Mouse (Mus musculus) embryonic fibroblast, embryonic 13.5 days (primary cell): ENCODE results near the gene Lsm11. TPM values are rescaled to one million over a fixed set of nuclear protein-coding genes. Genes with fewer than 3 reads are reported as not detected.

Source experiments
- H3K27ac ChIP-seq: 2 replicates; pipeline ENCODE4 v1.5.1; 2012; ENCODE audit warnings: low read length, control low read depth, inconsistent platforms; ENCODE audit not compliant: insufficient read depth
- H3K4me1 ChIP-seq: 2 replicates; pipeline ENCODE4 v1.6.1; 2011; ENCODE audit warnings: low read length; ENCODE audit not compliant: control insufficient read depth, insufficient read depth
- H3K4me3 ChIP-seq: 2 replicates; pipeline ENCODE4 v1.5.1; 2011; ENCODE audit warnings: mild to moderate bottlenecking, control low read depth, low read length; ENCODE audit not compliant: insufficient read depth
- CTCF ChIP-seq: IDR thresholded peaks from 2 replicates; pipeline ENCODE4 v1.5.1; 2011; ENCODE audit warnings: mild to moderate bottlenecking, control low read depth, low read length, moderate library complexity, borderline replicate concordance; ENCODE audit not compliant: insufficient read depth
- POLR2A ChIP-seq: IDR thresholded peaks from 2 replicates; pipeline ENCODE4 v1.6.1; 2011; ENCODE audit warnings: low read depth, mild to moderate bottlenecking, control low read depth, low read length, moderate library complexity
- polyA plus RNA-seq: library from polyadenylated mRNA; stranded (reverse); fragments of >200 nt; gene quantifications from 2 replicates; pipeline ENCODE4 v1.2.4, GENCODE M21; 2011; ENCODE audit warnings: low read depth; ENCODE audit not compliant: missing spikeins, insufficient read length

Gene Lsm11
- polyA plus RNA-seq, 1 experiment = 7.9 TPM

DNA sequence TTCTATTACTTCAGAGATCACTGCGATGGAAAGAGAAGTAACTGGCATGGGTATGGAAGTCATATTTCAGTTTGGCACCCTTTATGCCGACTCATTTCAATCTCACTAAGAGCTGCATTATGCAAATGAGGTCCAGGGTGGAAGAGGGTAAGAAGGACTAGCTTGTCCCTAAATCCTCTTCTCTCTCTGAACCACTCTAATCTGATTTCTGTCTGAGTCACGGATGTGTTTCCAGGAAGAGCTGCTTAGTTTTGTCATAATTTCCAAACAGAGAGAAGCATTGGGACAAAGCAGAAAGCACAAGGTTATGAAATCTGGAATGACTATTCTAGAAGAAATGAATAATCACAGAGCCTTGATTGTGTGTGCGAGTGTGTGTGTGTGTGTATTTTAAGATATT is 22.2 kb upstream of the Lsm11 start:
- Histone ChIP-seq H3K27ac (peak overlapping the region; percentile 80), H3K4me1 (no peaks in the 10 kb centered on the region), H3K4me3 (no peak overlapping the region)
- TF ChIP-seq POLR2A = no peak
- TF ChIP-seq CTCF = no peak

GRCm38 (mm10) chr11:45960003-45960402 is 15.3 kb upstream of the Lsm11 start:
- Histone ChIP-seq H3K4me3 (no peak overlapping the region), H3K4me1 (no peaks in the 10 kb centered on the region), H3K27ac (no peak overlapping the region)
- TF ChIP-seq POLR2A (no peak), CTCF (no peak)

DNA sequence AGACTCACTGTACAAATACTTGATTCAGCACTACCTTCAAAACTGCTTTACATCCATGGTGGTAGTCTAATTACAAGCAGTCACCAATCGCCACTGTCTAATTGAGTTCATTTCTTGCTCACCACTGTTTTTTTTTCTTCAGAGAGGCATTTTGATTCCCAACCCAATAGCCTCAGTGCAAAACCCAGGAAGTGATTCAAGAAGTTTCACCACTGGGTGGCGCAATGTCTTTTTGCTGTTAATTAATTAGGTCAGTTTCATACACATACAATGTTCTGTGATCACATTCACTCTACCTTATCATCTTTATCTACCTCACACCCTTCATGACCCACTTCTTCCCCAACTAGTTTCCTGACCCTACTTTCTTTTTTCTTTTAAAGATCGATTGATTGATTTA is 14.9 kb upstream of the Lsm11 start:
- no peak for TF ChIP-seq CTCF
- no peak for TF ChIP-seq POLR2A
- H3K4me3 ChIP-seq = no peak overlapping the region
- H3K4me1 ChIP-seq = no peaks in the 10 kb centered on the region
- no peak overlapping the region for H3K27ac ChIP-seq

GRCm38 (mm10) chr11:45955127-45955627 is 10.4 kb upstream of the Lsm11 start, which contains the start of gene Thg1l:
Gene Thg1l, minus strand, starts transcription at chr11:45955494.
- no peaks in the 10 kb centered on the region for H3K4me1 ChIP-seq
- peak within 1 kb of the TSS; percentile 55 for H3K27ac ChIP-seq
- peak; percentile 68 for TF ChIP-seq POLR2A
- TF ChIP-seq CTCF = no peak
- peak within 1 kb of the TSS; percentile 44 for H3K4me3 ChIP-seq

DNA sequence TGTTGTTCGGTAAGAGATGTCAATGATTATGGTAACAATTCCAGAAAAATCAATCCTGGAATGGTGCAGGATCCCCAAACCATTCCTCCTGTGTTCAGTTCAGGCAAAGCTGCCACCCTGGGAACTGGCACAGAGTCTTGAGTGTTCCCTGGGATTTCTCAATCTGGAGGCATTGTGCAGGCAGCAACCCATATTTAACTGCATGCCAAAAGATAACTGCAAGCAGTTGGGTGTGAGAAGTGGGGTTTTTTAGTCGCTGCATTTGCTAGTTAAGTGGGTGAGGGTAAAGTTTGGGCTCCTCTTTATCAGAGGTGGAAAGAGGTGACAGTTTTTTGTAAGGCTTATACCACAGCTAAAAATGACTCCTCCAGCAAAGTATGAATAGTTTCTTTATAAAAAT is 2.8 kb upstream of the Lsm11 start:
- H3K27ac ChIP-seq = no peak overlapping the region
- peaks cover 5% of the 10 kb centered on the region for H3K4me1 ChIP-seq
- no peak for TF ChIP-seq POLR2A
- TF ChIP-seq CTCF = no peak
- no peak overlapping the region for H3K4me3 ChIP-seq

DNA sequence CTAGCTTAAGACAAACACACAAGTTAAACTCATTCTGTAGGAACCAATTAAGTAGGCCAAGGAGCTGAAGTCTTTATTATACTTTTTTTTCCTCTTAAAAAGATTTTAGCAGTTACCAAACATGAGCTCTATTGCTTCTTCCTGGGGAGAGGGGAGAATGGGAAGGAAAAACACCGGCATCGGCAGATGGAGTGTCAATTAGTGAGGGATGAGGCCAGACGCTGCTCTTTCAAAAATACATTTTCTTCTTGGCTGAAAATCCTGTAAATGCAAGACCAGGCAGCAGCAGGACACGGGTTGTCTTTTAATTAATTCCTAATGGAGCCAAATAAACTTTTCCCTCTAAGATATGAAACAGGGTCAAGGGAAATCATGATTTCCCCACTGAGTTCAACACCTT is 2.1 kb upstream of the Lsm11 start:
- no peak overlapping the region for H3K27ac ChIP-seq
- TF ChIP-seq CTCF = no peak
- TF ChIP-seq POLR2A = no peak
- no peak overlapping the region for H3K4me3 ChIP-seq
- peaks cover 5% of the 10 kb centered on the region for H3K4me1 ChIP-seq

DNA sequence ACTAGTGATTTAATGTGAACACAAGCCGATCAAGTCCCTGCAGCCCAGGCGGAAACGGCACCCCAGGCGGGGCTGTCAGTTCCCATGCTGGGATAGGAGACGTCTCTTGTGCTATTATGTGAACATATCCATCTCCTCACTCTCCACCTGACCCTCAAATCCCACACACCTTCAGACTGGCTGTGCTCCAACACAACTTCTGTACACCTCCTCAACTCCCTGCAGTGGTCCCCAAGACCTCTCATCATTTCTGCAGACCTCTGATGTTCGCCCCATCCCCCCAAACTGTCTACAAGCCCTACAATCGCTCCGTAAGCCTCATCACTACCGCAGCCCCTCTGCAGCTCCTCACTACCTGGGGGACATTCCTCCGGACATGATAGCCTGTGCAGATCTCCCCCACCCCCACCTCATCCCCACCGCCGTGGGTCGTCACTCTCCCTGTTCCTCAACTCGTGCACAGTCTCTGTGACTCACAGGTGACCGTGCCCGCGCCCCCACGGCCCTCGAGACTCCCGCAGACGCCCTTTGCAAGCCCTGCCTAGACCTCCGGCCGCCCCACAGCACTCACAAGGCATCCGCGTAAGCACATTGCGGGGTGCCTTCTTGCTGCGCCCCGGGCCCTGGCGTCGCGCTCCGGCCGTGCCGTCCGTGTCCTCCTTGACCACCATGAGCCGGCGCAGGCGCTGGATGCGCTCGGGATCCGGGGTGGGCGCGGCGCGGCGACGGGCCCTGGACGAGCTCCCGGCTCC is 668 bp downstream of the Lsm11 start:
- Histone ChIP-seq H3K27ac (no peak overlapping the region), H3K4me1 (peaks cover 5% of the 10 kb centered on the region), H3K4me3 (peak overlapping the region; percentile 84)
- TF ChIP-seq POLR2A (no peak), CTCF (no peak)

- peaks cover 5% of the 10 kb centered on the region for H3K4me1 ChIP-seq
- no peak overlapping the region for H3K27ac ChIP-seq
- TF ChIP-seq POLR2A (no peak), CTCF (no peak)
- peak overlapping the region; percentile 84 for H3K4me3 ChIP-seq
Observed at GRCm38 (mm10) chr11:45943108-45943705, 1.5 kb downstream of the Lsm11 start.

DNA sequence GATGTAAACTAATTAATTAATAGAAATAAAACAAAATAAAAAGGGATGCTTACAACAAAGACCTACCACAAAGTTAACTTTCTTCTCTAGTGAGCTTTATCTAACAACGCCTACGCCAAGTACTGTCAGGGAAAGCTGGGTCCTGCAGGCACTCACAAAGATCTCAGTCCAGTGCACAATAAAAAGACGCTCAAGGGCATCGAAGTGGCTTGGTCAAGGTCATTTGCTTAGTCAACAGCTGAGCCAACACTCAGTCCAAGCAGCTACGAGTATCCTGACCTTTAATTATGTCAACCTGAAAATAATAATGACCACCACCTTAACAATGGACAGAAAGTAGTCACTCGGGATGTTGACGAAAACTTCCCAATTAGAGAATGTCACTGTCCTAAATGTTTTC is 2.5 kb downstream of the Lsm11 start:
- Histone ChIP-seq H3K4me1 (peaks cover 5% of the 10 kb centered on the region), H3K4me3 (no peak overlapping the region), H3K27ac (no peak overlapping the region)
- TF ChIP-seq CTCF = no peak
- TF ChIP-seq POLR2A = no peak

DNA sequence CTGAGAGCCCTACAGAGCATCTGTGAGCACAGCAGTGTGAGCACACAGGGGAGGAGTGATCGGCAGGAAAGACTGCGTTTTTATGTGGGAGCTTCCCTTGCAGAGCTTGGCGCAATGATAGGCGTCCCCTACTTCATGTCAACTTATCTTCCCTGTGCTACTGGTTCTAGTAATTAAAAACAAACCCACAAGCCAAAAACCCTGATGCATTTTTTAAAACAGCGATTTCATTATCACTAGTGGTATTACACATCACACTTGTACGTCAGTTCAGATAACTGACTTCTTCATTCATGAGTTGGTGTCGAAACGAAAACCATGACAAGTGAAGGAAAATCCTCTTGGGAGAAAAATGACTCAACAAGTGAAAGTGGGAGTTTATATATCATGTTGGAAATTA is 5.8 kb downstream of the Lsm11 start:
- no peak overlapping the region for H3K27ac ChIP-seq
- H3K4me1 ChIP-seq = peaks cover 5% of the 10 kb centered on the region
- TF ChIP-seq CTCF = no peak
- TF ChIP-seq POLR2A = no peak
- H3K4me3 ChIP-seq = no peak overlapping the region
